Mouse (Mus musculus): ENCODE data around the gene Cfap77. TPM values are rescaled to one million over a fixed set of nuclear protein-coding genes. Genes with fewer than 3 reads are reported as not detected.

Gene Cfap77
- total and polyA plus RNA-seq, 2 experiments from 2014 or later: 1.3 to 3.3 TPM

DNA sequence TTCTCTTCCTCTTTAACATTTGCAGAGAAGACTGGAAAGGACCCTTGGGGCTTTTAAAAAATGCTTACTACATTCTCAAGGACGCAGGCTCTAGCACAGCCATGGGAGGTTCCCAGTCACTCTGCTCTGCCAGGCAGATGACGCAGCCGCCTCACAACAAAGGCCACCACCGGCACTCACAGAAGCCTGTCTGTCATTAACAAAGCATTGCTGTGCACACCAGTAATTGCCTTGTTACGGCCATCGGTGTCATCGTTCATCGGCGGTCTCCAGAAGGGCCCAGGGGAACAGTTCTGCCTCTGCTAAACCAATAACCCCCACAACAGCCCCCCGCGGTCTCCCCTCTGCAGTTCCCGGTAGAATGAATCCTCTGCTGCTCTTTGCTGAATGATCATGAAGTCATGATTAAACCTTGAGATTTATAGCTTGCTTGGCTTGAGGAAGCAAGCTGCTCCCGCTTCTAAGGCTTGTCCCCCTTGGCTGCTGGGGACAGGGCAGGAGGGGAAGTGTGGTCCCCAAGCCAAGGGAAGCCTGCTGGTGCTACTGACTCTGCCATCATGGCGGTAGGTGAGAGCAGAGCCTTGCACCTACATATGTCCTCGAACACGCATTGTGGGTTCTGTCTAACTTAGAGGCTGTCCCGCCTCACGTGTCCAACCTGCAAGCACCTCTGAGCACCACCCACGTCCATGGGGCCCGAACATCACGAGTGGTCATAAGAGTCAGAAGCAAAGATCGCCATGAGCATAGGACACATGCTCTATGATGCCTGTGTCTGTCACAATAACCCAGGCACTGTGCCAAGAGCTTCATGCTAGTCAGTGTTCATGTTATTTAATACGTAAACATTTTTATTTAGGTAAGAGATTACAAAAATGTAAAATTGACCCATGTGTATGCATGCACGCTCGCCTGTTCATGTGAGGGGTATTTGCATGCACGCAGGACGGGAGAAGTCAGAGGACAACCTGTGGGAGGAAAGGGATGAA, 38.0 kb downstream of the Cfap77 start:
- 47% methylated on average over 27 of the region's 27 CpGs for WGBS
- 0 out of 2 replicates have a peak overlapping the region, but pooled peaks have one; percentile 36 for H3K9ac ChIP-seq (replicated peaks; ENCODE audit: low read length, poor library complexity, severe bottlenecking)
- H3K36me3 ChIP-seq (ENCODE audit: insufficient read depth, low read length): no peaks in the 10 kb centered on the region
- DNase-seq (ENCODE audit: low spot score) (peak; percentile 67), ATAC-seq (ENCODE audit: low FRiP score) (peak; percentile 27; the same call in 1 of the 2 replicates)
- no peaks in the 10 kb centered on the region for H3K27me3 ChIP-seq (ENCODE audit: insufficient read depth, low read length)
- H3K27ac ChIP-seq (ENCODE audit: low read depth, low read length): peak overlapping the region; percentile 51
- TF ChIP-seq CTCF (IDR thresholded peaks at IDR 0.05): no peak
- H3K9me3 ChIP-seq (ENCODE audit: low read length): no peaks in the 10 kb centered on the region
- H3K4me2 ChIP-seq (ENCODE audit: low read depth, low read length, poor library complexity, severe bottlenecking): peak overlapping the region; percentile 12; the same call in 1 of the 2 replicates
- peaks cover 7% of the 10 kb centered on the region; the same call in 1 of the 2 replicates for H3K4me1 ChIP-seq (ENCODE audit: insufficient read depth, low read length)
- no peak overlapping the region for H3K4me3 ChIP-seq (ENCODE audit: low read depth, low read length)

DNA sequence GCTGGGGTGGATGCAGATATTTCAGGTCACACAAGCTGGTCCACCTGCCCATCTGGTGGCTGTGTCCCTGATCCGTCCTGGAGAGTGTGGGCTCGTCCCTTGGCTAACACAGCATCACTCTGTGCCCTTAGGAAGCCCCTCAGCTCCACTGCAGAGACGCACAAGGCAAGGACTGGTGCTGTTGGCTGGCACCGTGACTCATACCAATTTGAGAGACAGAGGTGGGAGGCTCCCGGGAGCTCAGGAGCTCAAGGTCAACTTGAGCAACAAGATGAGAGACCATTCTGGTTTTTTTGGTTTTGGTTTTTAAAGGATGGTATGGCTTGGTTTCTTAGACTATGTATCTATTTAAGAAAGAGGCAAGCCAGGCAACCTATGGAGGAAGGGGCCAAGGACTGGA, 42.3 kb downstream of the Cfap77 start:
- TF ChIP-seq CTCF (IDR thresholded peaks at IDR 0.05): no peak
- Histone ChIP-seq H3K4me1 (ENCODE audit: insufficient read depth, low read length) (peaks cover 7% of the 10 kb centered on the region; the same call in 1 of the 2 replicates), H3K9ac (replicated peaks; ENCODE audit: low read length, poor library complexity, severe bottlenecking) (no peak overlapping the region), H3K4me2 (ENCODE audit: low read depth, low read length, poor library complexity, severe bottlenecking) (no peak overlapping the region), H3K36me3 (ENCODE audit: insufficient read depth, low read length) (no peaks in the 10 kb centered on the region), H3K9me3 (ENCODE audit: low read length) (no peaks in the 10 kb centered on the region), H3K27ac (ENCODE audit: low read depth, low read length) (no peak overlapping the region), H3K27me3 (ENCODE audit: insufficient read depth, low read length) (no peaks in the 10 kb centered on the region), H3K4me3 (ENCODE audit: low read depth, low read length) (no peak overlapping the region)
- DNase-seq (ENCODE audit: low spot score) (no peak), ATAC-seq (ENCODE audit: low FRiP score) (no peak)
- WGBS: 80% methylated on average over 5 of the region's 5 CpGs

DNA sequence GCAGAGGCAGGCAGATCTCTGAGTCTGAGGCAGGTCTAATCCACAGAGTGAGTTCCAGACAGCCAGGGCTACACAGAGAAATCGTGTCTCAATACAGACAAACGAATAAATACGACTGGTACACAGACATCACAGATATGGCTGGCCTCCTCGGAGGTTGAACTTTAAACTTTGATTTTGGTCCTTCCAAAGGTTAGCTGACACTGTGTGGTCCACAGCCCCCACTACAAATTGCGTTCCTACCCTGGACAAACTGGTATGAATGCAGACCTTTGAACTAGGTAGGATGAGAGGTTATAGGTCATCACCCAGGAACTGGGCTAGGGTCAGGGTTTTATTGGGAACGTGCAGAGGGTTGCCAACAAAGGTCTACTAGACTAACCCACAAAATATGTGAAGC, 47.2 kb downstream of the Cfap77 start:
- Histone ChIP-seq H3K27me3 (ENCODE audit: insufficient read depth, low read length) (no peaks in the 10 kb centered on the region), H3K9me3 (ENCODE audit: low read length) (no peaks in the 10 kb centered on the region), H3K27ac (ENCODE audit: low read depth, low read length) (no peak overlapping the region), H3K36me3 (ENCODE audit: insufficient read depth, low read length) (no peaks in the 10 kb centered on the region), H3K4me1 (ENCODE audit: insufficient read depth, low read length) (peaks cover 6% of the 10 kb centered on the region; the same call in 1 of the 2 replicates), H3K4me2 (ENCODE audit: low read depth, low read length, poor library complexity, severe bottlenecking) (no peak overlapping the region), H3K9ac (replicated peaks; ENCODE audit: low read length, poor library complexity, severe bottlenecking) (no peak overlapping the region), H3K4me3 (ENCODE audit: low read depth, low read length) (no peak overlapping the region)
- no peak for DNase-seq (ENCODE audit: low spot score)
- no peak for ATAC-seq (ENCODE audit: low FRiP score)
- TF ChIP-seq CTCF (IDR thresholded peaks at IDR 0.05): no peak
- 88% methylated on average over 6 of the region's 6 CpGs for WGBS

DNA sequence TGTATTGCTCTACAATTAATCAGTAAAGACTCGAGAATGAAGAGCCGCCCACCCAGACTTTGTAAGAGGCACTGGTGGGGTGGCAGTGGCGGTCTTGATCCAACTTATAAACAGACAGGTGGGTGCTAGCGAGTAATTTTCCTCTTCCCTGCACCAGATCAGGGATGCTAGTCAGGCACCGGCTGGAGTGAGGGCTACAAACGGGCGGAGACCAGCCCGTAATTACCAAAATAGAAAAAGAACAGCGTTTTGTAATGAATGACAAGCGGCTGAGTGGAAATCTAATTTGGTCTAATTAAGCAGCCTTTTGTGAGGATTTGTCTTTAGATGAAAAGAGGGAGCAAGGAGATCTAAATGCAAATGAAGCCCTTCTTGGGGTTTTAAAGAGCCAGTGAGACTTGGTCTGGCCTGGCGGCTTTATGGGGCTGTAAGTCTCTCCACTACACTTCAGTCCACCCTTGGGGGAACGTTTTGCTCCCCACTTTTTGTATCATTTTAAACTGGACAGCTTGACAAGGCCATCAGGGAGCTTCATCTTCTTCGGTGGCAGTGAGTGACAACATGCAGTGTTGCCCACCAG, 48.3 kb downstream of the Cfap77 start:
- H3K4me3 ChIP-seq (ENCODE audit: low read depth, low read length): no peak overlapping the region
- 39% methylated on average over 13 of the region's 13 CpGs for WGBS
- H3K9me3 ChIP-seq (ENCODE audit: low read length): no peaks in the 10 kb centered on the region
- no peak overlapping the region for H3K4me2 ChIP-seq (ENCODE audit: low read depth, low read length, poor library complexity, severe bottlenecking)
- H3K9ac ChIP-seq (replicated peaks; ENCODE audit: low read length, poor library complexity, severe bottlenecking): no peak overlapping the region
- DNase-seq (ENCODE audit: low spot score): no peak
- no peak overlapping the region for H3K27ac ChIP-seq (ENCODE audit: low read depth, low read length)
- no peaks in the 10 kb centered on the region for H3K27me3 ChIP-seq (ENCODE audit: insufficient read depth, low read length)
- ATAC-seq (ENCODE audit: low FRiP score): no peak
- no peaks in the 10 kb centered on the region for H3K36me3 ChIP-seq (ENCODE audit: insufficient read depth, low read length)
- TF ChIP-seq CTCF (IDR thresholded peaks at IDR 0.05): no peak
- peaks cover 6% of the 10 kb centered on the region; the same call in 1 of the 2 replicates for H3K4me1 ChIP-seq (ENCODE audit: insufficient read depth, low read length)

DNA sequence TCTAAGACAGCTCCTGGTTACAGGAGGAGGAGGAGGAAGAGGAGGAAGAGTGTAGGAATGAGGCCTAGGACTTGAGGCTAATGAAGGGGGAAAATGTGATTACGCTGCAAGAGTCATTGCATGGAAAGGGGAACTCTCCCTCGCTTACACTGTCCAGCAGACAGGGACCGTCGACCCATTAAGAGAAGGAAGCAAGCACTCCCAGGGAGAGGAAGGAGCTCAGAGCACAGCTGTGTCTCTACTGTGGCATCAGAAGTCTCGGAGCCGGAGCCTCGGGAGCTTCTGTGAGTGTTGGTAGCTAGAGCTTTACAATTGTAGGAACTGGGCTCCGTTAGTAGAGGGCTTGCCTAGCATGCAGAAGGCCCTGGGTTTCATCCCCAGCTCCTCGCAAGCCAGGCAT, 50.8 kb downstream of the Cfap77 start:
- Histone ChIP-seq H3K4me3 (ENCODE audit: low read depth, low read length) (no peak overlapping the region), H3K27ac (ENCODE audit: low read depth, low read length) (no peak overlapping the region; the same call in 1 of the 2 replicates), H3K9me3 (ENCODE audit: low read length) (no peaks in the 10 kb centered on the region), H3K27me3 (ENCODE audit: insufficient read depth, low read length) (no peaks in the 10 kb centered on the region), H3K4me2 (ENCODE audit: low read depth, low read length, poor library complexity, severe bottlenecking) (no peak overlapping the region), H3K9ac (replicated peaks; ENCODE audit: low read length, poor library complexity, severe bottlenecking) (no peak overlapping the region), H3K36me3 (ENCODE audit: insufficient read depth, low read length) (no peaks in the 10 kb centered on the region), H3K4me1 (ENCODE audit: insufficient read depth, low read length) (peaks cover 6% of the 10 kb centered on the region; the same call in 1 of the 2 replicates)
- TF ChIP-seq CTCF (IDR thresholded peaks at IDR 0.05): no peak
- WGBS: 64% methylated on average over 9 of the region's 9 CpGs
- ATAC-seq (ENCODE audit: low FRiP score) (no peak), DNase-seq (ENCODE audit: low spot score) (no peak)

DNA sequence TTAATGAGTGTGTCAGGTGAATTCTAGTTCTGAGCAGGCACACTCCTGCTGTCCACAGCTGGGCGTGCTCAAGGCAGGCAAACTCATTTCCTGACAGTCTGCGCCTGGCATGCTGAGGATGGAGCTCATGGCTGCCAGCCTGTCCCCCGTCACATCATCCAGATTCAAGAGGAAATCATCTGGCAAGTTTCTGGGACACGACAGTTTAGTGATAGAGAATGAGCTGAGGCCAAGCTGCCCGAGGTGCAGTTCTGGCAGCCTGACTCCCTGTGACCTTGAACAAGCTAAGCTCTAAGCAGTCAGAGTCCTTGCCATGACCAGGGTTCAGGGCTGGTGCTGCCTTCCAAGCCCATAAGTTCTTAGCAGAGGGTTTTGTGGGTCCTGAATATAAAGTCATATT, 56.6 kb downstream of the Cfap77 start:
- no peaks in the 10 kb centered on the region for H3K27me3 ChIP-seq (ENCODE audit: insufficient read depth, low read length)
- no peak for ATAC-seq (ENCODE audit: low FRiP score)
- H3K9me3 ChIP-seq (ENCODE audit: low read length): no peaks in the 10 kb centered on the region
- no peak overlapping the region for H3K4me3 ChIP-seq (ENCODE audit: low read depth, low read length)
- 69% methylated on average over 5 of the region's 5 CpGs for WGBS
- no peak overlapping the region for H3K27ac ChIP-seq (ENCODE audit: low read depth, low read length)
- H3K4me2 ChIP-seq (ENCODE audit: low read depth, low read length, poor library complexity, severe bottlenecking): no peak overlapping the region
- peak; percentile 40 for DNase-seq (ENCODE audit: low spot score)
- H3K9ac ChIP-seq (replicated peaks; ENCODE audit: low read length, poor library complexity, severe bottlenecking): no peak overlapping the region
- H3K4me1 ChIP-seq (ENCODE audit: insufficient read depth, low read length): peaks cover 3% of the 10 kb centered on the region; the same call in 1 of the 2 replicates
- no peak for TF ChIP-seq CTCF (IDR thresholded peaks at IDR 0.05)
- no peaks in the 10 kb centered on the region for H3K36me3 ChIP-seq (ENCODE audit: insufficient read depth, low read length)
